Mouse (Mus musculus) mouse trophoblast stem cell (cell line): Measurements from ENCODE around the gene Ntng2.

Source experiments
- in situ Hi-C, 2 experiments: fragments of 300-500 bp; cut with MseI, MboI; formaldehyde crosslinking; loops; 2 replicates in 1 of 2; 3 replicates in 1 of 2; pipeline ENCODE4 v1.15.1; 2025

Ntng2 gene

DNA sequence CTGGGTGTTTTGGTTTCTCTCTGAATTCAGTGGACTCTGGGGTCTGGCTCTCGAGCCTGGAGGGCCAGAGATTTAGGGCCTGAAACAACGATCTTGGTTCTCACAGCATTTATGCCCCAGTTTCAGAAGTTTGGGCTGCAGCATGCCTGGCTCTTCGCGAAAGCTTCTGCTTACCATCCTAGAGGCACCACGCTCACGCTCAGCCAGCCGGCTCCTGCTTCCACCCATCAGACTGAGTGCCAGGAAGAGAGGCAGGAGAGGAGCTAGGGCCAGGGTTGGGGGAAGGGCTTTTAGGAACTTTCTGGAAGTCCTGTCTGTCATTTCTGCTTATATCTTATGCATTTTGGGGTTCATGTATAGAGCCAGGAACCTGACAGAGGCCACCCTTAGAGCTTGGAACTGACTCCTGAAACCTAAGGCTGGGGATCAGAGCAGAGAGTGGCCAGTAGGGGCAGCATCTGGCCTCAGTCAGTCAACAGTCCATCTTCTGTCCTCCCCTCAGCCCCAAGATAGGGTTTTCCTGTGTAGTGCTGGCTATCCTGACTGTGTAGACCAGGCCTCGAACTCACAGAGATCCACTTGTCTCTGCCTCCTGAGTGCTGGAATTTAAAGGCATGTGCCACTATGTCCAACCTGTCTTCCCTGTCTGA is 60.1 kb downstream of the Ntng2 start:
- in situ Hi-C loops, result no loop called here

DNA sequence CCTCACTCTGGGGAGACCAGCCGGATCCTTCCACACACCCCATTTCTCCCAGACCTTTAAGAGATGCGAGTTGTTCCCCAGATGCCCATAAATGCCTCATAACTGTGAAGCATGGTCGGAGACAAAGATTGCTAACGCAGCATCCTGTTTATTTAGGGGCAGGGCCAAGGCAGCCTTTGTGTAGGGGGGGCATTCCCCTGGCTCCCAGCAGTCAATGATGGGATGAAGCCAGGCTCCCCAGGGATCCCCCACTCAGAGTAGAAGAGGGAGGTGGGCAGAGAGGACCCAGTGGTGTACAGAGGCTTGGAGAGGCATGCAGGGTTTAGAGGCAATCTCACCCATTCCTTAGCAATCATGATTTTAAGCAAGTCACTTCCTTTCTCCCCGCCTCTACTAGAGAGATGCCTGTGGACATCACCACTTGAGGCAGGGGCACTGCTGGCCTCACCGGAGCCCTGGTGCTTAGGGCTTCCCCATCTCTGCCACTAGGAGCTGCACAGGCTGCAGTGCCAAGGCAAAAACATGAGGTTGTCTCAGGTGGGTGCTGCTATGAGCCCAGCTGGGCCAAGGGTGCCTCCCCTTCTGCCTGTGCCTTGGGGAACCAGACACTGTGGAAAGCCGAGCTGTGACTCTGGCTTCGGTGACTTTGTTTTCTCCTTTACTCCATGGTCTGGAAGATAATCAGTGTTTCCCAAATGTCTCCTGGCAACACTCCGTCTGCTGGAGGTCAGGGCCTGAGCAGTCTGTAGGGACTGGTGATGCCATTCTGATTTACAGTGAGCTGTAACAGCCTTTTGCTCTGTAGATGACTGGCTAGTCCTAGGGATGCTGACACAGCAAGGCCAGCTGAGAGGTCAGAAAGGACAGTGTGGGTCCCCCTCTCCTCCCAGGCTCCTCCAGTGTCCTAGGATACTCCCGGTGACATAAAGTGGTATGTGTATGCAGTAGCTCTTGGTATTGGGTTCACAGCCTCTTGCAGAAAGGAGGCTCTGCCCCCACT is 61.3 kb downstream of the Ntng2 start:
- in situ Hi-C loops, result no loop called here

GRCm38 (mm10) chr2:29190392-29190791 is 62.4 kb downstream of the Ntng2 start:
- in situ Hi-C loops, result no loop called here

DNA sequence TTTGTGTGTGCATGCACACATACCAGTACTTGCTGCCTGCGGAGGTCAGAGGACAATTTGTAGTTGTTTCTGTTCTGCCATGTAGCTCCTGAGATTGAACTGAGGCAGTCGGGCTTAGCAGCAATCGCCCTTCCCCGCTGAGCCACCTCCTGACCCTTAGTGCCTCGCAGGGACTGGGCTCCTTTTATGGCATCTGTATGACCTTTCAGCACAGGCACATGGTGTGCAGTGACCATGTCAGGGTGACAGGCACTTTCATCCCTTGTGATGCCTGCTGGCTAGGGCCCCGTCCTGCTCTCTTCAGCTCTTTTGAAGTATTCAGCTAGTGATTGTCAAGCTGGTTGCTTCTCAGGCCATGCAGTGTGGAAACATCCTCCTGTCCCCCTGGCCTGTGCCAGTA is 66.6 kb downstream of the Ntng2 start:
- in situ Hi-C loops, result no loop called here

DNA sequence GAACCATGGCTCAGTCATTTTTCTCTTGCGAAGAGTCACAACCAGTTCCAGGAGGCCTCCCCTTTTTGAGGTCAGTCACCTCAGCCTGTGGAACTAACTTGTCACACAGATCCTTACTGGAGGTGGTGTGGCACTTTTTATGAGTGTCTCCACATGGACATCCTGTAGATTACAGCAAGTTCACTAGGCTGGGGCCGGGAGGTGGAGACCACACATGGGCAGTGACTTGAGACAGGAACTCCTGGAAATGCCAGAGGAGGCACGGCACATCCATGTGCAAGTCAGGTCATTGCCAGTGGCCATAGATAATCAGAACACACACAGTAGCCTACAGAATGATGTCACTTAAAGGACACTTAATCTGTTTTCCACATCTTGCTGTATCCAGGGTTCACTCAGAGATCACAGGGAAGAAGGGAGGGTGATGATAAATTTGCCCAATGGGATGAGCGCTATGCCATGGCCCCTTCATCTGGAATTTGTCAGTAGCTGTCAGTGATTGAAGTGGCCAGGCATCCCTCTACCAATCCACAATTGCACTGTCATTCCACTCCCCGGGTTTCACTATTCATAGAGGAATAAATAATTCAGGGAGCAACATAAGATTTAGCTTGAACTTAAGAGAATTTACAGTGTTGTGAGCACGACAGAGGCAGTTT is 69.4 kb downstream of the Ntng2 start:
- in situ Hi-C loops, result no loop called here

DNA sequence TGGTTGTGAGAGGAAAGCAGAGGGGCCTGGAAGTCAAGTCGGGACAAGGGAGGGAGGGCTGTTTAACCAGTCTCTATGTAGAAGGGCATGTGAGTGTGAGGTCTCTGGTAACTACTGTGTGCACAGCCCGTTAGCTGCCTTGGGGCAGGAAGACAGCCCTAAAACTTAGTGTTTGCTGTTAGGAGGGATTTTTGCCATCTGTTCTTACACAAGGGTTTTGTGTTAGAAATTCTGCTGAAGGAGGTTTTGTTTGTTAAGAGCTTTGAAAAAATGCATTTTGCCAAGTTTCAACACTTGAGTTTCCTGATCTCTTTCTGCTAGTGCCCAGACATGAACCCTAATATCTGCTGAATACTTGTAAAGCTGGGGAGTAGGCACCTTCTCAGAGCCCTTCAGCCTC is 71.7 kb downstream of the Ntng2 start:
- in situ Hi-C loops, result no loop called here

DNA sequence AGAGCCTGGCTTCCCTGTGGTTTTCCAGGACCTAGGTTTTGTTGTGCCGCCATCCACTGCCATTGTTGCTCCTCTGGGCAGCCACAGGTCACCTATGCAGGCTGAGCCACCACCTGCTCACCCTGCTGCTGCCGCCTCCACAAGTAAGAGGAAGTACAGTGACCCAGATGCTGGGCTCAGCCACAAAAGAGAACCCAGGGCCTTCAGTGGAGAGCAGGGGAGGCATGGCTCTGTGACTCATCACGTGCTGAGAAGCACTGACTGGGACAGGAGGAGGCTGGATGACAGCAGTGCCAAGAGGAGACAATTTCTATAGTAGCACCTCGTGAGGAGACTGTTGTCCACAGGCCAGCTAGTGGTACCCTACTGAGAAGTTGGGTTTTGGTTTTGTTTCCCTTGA is 73.0 kb downstream of the Ntng2 start:
- in situ Hi-C loops, result no loop called here

GRCm38 (mm10) chr2:29174887-29175286 is 77.9 kb downstream of the Ntng2 start:
- in situ Hi-C loops, result no loop called here

DNA sequence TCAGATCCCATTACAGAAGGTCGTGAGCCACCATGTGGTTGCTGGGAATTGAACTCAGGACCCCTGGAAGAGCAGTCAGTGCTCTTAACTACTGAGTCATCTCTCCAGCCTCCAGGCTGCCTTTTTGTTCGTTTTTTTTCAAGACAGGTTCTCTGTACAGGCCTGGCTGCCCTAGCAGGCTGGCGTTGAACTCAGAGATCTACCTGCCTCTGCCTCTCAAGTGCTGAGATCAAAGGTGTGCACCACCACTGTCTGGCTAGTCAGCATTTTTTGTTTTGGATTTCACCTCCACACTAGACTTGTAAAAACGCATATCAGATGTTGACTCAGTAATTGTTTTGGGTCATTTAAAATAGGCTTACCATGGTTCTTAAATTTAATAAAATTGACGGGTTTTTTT is 84.7 kb downstream of the Ntng2 start:
- in situ Hi-C loops, result no loop called here

DNA sequence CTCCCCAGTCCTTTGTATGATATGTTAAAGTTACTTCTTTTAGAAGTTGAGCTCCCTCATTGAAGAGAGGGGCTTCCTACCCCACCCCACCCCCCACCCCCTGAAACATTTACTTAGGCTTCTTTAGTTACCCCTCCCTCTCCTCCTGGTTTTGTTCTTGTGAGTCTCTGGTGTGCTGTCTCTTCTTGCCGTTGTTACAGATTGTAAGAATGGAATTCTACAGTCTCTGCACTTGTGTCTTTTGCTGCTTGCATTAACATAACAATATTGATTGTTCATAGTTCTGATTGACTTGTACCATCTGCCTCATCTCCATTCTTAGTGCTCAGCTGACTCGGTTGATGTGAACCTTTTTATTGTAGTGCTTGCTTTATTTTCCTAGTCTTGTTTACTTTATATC is 100.9 kb downstream of the Ntng2 start:
- in situ Hi-C loops, result no loop called here
